Mouse (Mus musculus) kidney, postnatal 4 days (tissue): ENCODE measurements around the gene St7.

ENCODE experiments used
- DNase-seq, 2 experiments: peaks; one replicate each; pipeline ENCODE4 v3.0.0; 2021; ENCODE audit warnings: mixed read lengths in 2 of 2

Gene St7

DNA sequence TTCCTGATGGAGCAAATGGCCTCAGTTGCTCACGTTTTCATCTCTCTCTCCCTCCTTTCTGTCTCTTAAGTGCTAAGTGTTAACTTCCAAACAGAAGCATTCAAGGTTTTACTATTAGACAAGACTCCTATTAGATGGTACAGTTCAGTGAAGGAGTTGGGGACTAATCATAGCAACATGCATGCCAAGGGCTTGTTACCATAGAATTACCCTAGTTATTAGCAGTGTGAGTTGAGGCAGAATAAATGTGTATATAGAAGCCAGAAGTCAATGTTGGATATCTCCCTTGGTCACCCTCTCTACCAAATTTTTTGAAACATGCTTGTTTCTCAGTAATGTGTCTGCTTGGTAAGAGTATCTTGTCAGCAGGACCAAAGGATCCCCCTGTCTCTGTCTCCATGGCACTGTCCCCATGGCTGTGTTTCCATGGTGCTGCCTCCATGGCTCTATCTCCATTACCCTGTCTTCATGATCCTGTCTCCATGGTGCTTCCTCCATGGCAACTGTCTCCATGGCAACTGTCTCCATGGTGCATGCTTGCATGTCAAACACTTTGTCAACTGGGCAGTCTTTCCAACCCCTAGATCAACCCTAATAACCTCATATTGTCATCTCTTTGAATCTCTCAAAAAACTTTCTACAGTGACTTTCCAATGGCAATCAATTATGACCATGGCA lies 275.9 kb downstream of the St7 start:
- DNase-seq = no peak

- DNase-seq = no peak
Measured at GRCm38 (mm10) chr6:17969815-17970214, 277.1 kb downstream of the St7 start.

DNA sequence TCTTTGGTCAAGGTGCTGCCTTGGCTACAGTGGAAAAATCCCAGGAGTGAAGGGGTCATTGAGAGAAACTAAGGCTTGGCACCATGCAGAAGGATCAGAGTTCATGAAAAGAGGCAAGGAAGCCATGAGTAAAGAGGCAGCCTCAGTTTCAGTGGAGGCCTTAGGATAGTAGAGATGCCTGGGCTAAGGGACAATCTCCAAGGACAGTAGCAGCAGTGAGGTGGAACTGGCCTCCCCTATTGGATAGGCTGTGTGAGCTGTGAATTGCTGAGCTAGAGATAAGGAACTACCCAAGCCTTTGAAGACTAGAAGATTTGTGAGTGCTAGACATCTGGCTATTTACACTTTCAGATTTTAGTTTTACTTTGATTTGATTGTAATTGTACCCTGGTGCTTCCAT lies 278.7 kb downstream of the St7 start:
- no peak for DNase-seq

DNA sequence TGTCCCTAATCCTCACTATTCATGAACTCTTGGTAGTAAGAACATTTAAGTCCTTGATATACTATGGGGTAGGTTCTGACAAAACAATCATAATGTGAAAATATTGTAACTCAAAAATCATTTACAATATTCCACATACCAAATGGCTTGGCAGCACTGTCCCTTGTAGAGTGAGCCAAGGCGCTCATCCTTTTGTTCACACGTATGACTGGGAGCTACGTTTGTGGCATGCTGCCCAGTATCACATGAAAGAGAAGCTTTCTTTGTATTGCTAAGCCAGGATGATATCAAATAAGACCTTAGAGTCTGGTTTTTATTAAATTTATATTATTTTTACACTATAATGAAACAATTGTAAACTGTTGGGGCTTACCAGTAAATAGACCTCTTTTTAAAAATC lies 281.7 kb downstream of the St7 start:
- no peak for DNase-seq

DNA sequence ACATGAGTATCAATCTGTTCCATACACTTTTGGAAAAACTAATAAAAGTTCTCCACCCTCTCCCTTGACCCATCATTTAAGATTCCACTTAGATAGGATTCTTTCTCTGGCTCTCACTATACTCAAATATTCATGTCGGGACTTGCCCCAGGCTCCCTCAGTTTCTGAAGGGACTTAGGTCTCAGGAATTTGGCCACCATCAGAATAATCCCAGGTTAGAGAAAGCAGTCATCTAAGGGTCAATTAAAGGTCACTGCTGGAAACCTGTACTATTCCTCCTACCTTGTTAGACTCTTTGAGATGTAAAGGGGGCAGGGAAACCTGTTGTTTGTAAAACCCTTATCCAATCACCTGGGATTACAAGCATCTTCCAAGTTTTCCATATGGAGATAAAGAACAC lies 284.4 kb downstream of the St7 start:
- DNase-seq = no peak

GRCm38 (mm10) chr6:17978324-17978723 lies 285.6 kb downstream of the St7 start:
- no peak for DNase-seq

- DNase-seq = no peak
Measured at GRCm38 (mm10) chr6:17978881-17979280, 286.1 kb downstream of the St7 start.

GRCm38 (mm10) chr6:17979361-17979760 lies 286.6 kb downstream of the St7 start:
- DNase-seq = no peak

- DNase-seq = no peak
Measured at GRCm38 (mm10) chr6:17990173-17991028, 297.7 kb downstream of the St7 start.

- DNase-seq = peak; percentile 5 to 19
Measured at GRCm38 (mm10) chr6:17991625-17992024, 298.9 kb downstream of the St7 start.
